Mouse (Mus musculus) myocyte (in vitro differentiated cells): ENCODE results near the gene Tnk1. TPM values are rescaled to one million over a fixed set of nuclear protein-coding genes. Genes with fewer than 3 reads are reported as not detected.
A peak's percentile ranks its signal among the peaks of the same experiment; 100 is the strongest.

Experiments
- H3K27me3 ChIP-seq: one replicate; pipeline ENCODE4 v1.6.1; 2011; ENCODE audit not compliant: control insufficient read depth, insufficient read depth, insufficient read length
- H3K36me3 ChIP-seq: one replicate; pipeline ENCODE4 v1.6.1; 2011; ENCODE audit not compliant: control insufficient read depth, insufficient read depth
- H3K4me2 ChIP-seq: one replicate; pipeline ENCODE4 v1.6.1; 2011; ENCODE audit warnings: low read depth, control low read depth
- H3K4me3 ChIP-seq: one replicate; pipeline ENCODE4 v1.5.1; 2011; ENCODE audit warnings: mild to moderate bottlenecking, control low read depth, moderate library complexity
- H3K79me2 ChIP-seq: one replicate; pipeline ENCODE4 v1.6.1; 2011; ENCODE audit not compliant: control insufficient read depth, insufficient read depth
- H3ac ChIP-seq: one replicate; pipeline ENCODE4 v1.6.1; 2011; ENCODE audit not compliant: control insufficient read depth, insufficient read length
- CEBPB ChIP-seq: IDR thresholded peaks from 2 replicates; pipeline ENCODE4 v1.6.1; 2011; ENCODE audit warnings: mild to moderate bottlenecking, moderate library complexity; ENCODE audit not compliant: poor library complexity, insufficient read depth, severe bottlenecking
- E2F4 ChIP-seq: IDR thresholded peaks from one replicate; pipeline ENCODE4 v1.6.1; 2011; ENCODE audit warnings: mild to moderate bottlenecking, control low read depth, moderate library complexity; ENCODE audit not compliant: insufficient read depth
- MAX ChIP-seq: IDR thresholded peaks from one replicate; pipeline ENCODE4 v1.6.1; 2011; ENCODE audit warnings: low read depth, mild to moderate bottlenecking, control low read depth
- MYOD1 ChIP-seq, 3 experiments: IDR thresholded peaks; one replicate each; pipeline ENCODE4 v1.6.1; 2011; ENCODE audit warnings: control low read depth in 2 of 3, low read depth in 2 of 3, mild to moderate bottlenecking in 2 of 3, moderate library complexity in 1 of 3; ENCODE audit not compliant: insufficient read length in 2 of 3, control insufficient read depth in 1 of 3
- MYOG ChIP-seq, 3 experiments: IDR thresholded peaks; one replicate each; pipeline ENCODE4 v1.6.1; 2011; ENCODE audit warnings: control low read depth in 2 of 3, low read depth in 2 of 3, mild to moderate bottlenecking in 2 of 3; ENCODE audit not compliant: insufficient read length in 2 of 3, control insufficient read depth in 1 of 3, insufficient read depth in 1 of 3
- POLR2A ChIP-seq: IDR thresholded peaks from one replicate; pipeline ENCODE4 v1.6.1; 2011; ENCODE audit warnings: low read depth, mild to moderate bottlenecking, control low read depth, moderate library complexity; ENCODE audit not compliant: insufficient read length
- POLR2AphosphoS2 ChIP-seq: IDR thresholded peaks from one replicate; pipeline ENCODE4 v1.6.1; 2011; ENCODE audit warnings: low read depth, control low read depth; ENCODE audit not compliant: insufficient read length
- REST ChIP-seq: IDR thresholded peaks from one replicate; pipeline ENCODE4 v1.6.1; 2011; ENCODE audit warnings: mild to moderate bottlenecking, control low read depth, moderate library complexity; ENCODE audit not compliant: insufficient read depth, insufficient read length
- SRF ChIP-seq: IDR thresholded peaks from one replicate; pipeline ENCODE4 v1.6.1; 2011; ENCODE audit warnings: low read depth; ENCODE audit not compliant: control insufficient read depth, insufficient read length
- TCF12 ChIP-seq: IDR thresholded peaks from one replicate; pipeline ENCODE4 v1.6.1; 2011; ENCODE audit warnings: mild to moderate bottlenecking, control low read depth; ENCODE audit not compliant: poor library complexity, insufficient read depth, severe bottlenecking
- TCF3 ChIP-seq: IDR thresholded peaks from one replicate; pipeline ENCODE4 v1.6.1; 2011; ENCODE audit warnings: low read depth, control low read depth; ENCODE audit not compliant: insufficient read length
- USF1 ChIP-seq: IDR thresholded peaks from one replicate; pipeline ENCODE4 v1.6.1; 2011; ENCODE audit warnings: low read depth, mild to moderate bottlenecking, control low read depth, moderate library complexity
- polyA plus RNA-seq: library from polyadenylated mRNA; unstranded; fragments of >200 nt; fragmentation: generic; extraction: Trizol; gene quantifications from one replicate; pipeline ENCODE4 v1.2.1, GENCODE M21; 2012; ENCODE audit warnings: missing spikeins

Gene Tnk1
- polyA plus RNA-seq, 1 experiment = not detected

DNA sequence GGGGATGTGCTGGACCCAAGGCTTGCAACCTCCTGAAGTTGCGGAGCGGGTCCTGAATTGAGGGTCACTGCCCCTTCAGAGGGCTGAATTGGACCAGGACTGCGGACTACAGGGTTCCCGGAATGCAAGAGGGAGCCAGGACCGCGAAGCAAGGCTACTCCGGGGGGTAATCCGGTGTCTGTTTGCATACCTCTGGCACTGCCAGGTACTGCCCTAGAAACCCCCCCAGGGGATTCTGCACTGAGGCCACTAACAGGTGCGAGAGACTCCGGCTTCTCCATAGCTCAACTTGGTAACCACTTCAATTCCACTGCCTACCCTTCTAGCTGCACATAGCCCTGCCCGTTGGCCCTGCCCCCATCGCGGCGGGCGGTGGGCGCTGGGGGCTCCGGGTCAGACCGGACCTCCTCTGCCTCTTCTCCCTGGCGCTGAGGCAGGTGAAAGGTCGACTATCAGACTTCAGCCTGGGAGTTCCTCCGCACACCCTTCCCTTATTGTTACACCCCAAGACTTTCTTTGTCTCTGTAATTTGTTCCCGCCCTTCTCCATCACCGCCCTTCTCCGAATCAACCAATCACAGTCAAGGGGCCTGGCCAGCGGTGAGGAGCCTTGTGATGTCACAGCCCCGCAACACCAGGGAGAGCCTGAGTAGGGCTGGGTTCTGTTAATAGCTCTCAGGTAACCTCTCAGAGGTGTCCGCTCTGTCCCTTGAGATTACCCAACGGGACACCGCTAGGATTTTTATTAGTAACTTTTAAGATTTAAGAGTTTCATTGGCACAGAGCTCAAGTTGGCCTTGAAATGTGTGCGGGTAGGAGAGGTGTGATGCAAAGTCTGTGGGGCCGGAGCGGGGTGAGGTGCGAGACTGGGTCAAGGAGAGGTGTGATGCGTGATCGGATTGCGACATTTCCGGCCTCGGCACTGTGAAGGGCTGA is 42.2 kb upstream of the Tnk1 start, which contains the start of the genes 2810408A11Rik and Neurl4:
TSS of gene 2810408A11Rik (minus strand) at position 517 of the 935 bp plus-strand sequence.
TSS of gene Neurl4 (plus strand) at position 602 of the 935 bp plus-strand sequence.
- TF ChIP-seq MAX (no peak), POLR2AphosphoS2 (peak; percentile 93), E2F4 (peak; percentile 58), CEBPB (peak; percentile 66; the same call in 1 of the 2 replicates), REST (no peak), TCF12 (no peak), MYOG (IDR thresholded peaks at IDR 0.05; ENCODE audit: control insufficient read depth in 1 of 3, insufficient read depth in 1 of 3, insufficient read length in 2 of 3, low read depth in 2 of 3) (no peak), MYOD1 (IDR thresholded peaks at IDR 0.05; ENCODE audit: control insufficient read depth in 1 of 3, insufficient read length in 2 of 3, low read depth in 2 of 3) (no peak), TCF3 (no peak), POLR2A (peak; percentile 69), SRF (no peak), USF1 (no peak)
- peak within 1 kb of the TSS; percentile 89 for H3K4me2 ChIP-seq
- peak within 1 kb of the TSS; percentile 51 for H3ac ChIP-seq
- H3K36me3 ChIP-seq = peaks cover 11% of the 10 kb centered on the region
- H3K79me2 ChIP-seq = no peaks in the 10 kb centered on the region
- H3K27me3 ChIP-seq = no peaks in the 10 kb centered on the region
- H3K4me3 ChIP-seq = peak within 1 kb of the TSS; percentile 85

DNA sequence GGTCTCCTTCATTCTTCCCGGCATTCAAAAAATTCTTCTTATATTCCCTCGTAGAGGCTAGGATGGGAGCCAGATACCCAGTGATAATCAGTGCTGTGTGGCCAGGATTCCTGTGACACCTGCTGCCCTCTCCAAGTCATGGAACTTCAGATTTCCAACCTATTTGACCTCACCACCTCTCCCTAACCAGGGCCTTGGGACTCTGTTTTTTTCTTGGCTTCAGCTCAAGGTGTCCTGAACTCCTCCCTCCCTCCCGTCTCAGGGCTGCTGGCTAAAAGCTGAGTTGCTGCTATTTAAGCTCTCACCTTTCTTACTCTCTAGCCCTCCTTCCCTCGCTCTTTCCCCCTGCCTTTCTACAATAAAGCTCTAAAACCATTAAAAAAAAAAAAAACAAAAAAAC is 41.3 kb upstream of the Tnk1 start:
- Histone ChIP-seq H3K4me3 (peak overlapping the region; percentile 85), H3K79me2 (no peaks in the 10 kb centered on the region), H3K36me3 (peaks cover 5% of the 10 kb centered on the region), H3ac (peak overlapping the region; percentile 51), H3K4me2 (peak overlapping the region; percentile 89), H3K27me3 (no peaks in the 10 kb centered on the region)
- TF ChIP-seq SRF (no peak), POLR2A (no peak), USF1 (no peak), MYOG (IDR thresholded peaks at IDR 0.05; ENCODE audit: control insufficient read depth in 1 of 3, insufficient read depth in 1 of 3, insufficient read length in 2 of 3, low read depth in 2 of 3) (no peak), TCF3 (no peak), MYOD1 (IDR thresholded peaks at IDR 0.05; ENCODE audit: control insufficient read depth in 1 of 3, insufficient read length in 2 of 3, low read depth in 2 of 3) (no peak), REST (no peak), CEBPB (no peak), POLR2AphosphoS2 (no peak)

DNA sequence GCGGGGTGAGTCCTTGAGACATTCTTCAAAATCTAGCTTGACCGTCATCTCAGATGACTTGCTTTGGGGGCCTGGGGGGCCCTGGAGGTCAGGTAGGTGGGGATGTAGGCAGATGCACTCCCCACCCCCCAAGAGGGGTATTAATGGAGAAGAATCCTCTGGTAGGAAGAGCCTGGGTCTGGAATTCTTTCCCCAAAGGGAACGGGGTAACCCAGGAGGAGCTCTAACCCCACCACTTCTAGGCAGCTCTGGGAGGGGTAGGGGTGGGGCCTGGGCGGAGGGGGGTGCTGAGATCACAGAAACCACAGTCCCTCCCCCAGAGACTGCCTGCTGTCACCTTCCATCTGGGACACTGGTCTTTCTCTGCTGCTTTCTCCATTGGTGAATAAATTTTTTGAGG is 36.8 kb upstream of the Tnk1 start, which contains the start of gene Acap1:
TSS of gene Acap1 (minus strand) at position 249 of the 400 bp plus-strand sequence.
- Histone ChIP-seq H3ac (no peak within 1 kb of the TSS), H3K4me2 (no peak within 1 kb of the TSS), H3K4me3 (no peak within 1 kb of the TSS), H3K27me3 (no peaks in the 10 kb centered on the region), H3K79me2 (no peaks in the 10 kb centered on the region), H3K36me3 (no peaks in the 10 kb centered on the region)
- TF ChIP-seq MYOD1 (IDR thresholded peaks at IDR 0.05; ENCODE audit: control insufficient read depth in 1 of 3, insufficient read length in 2 of 3, low read depth in 2 of 3) (no peak), MAX (no peak), POLR2AphosphoS2 (no peak)

DNA sequence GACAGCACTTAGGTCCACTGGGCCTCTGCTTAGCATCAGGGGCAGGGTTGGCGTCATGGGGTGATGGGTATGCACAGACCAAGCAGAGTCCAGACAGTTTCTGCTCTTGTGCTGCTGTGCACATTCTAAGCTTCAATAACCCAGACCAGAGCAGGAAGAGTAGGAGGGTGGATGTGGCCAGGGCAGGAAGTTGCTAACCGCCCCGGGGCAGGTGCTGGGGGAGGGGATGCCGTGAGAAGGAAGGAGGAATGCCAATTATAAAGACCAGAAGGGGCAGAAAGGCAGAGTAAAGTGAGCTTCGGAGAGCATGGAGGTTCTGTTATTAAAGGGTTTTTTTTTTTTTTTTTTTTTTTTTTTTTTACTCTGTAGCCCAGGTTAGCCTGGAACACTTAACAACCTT is 36.1 kb upstream of the Tnk1 start:
- TF ChIP-seq MAX (no peak), POLR2A (no peak), TCF3 (no peak), SRF (no peak), REST (no peak), E2F4 (no peak), TCF12 (no peak), POLR2AphosphoS2 (no peak), CEBPB (no peak), MYOD1 (IDR thresholded peaks at IDR 0.05; ENCODE audit: control insufficient read depth in 1 of 3, insufficient read length in 2 of 3, low read depth in 2 of 3) (no peak), MYOG (IDR thresholded peaks at IDR 0.05; ENCODE audit: control insufficient read depth in 1 of 3, insufficient read depth in 1 of 3, insufficient read length in 2 of 3, low read depth in 2 of 3) (no peak), USF1 (no peak)
- H3K36me3 ChIP-seq = no peaks in the 10 kb centered on the region
- no peak overlapping the region for H3K4me2 ChIP-seq
- H3K79me2 ChIP-seq = no peaks in the 10 kb centered on the region
- H3K4me3 ChIP-seq = no peak overlapping the region
- no peaks in the 10 kb centered on the region for H3K27me3 ChIP-seq
- H3ac ChIP-seq = no peak overlapping the region

DNA sequence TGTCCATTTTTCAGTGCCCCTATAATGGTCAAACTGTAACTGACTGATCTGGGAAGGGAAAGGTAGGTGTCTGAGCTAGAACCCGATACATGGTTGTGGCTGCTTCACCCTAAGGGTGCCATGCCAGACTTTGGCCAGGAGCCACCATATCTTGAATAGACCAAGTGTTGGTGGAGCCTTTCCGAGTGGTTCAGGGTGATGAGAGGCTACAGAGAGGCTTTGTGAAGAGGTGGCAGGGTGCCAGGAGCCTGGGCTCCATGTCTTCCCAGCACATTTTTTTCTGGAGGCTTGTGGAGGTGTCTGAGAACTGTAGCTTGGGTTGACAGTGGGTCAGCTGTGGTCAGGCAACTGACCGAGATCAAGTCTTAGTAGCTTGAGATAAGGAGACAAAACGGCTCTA is 33.0 kb upstream of the Tnk1 start:
- no peak overlapping the region for H3K4me3 ChIP-seq
- TF ChIP-seq CEBPB (no peak), TCF3 (no peak), E2F4 (no peak), REST (no peak), MAX (no peak), USF1 (no peak), TCF12 (no peak), POLR2A (no peak), MYOD1 (IDR thresholded peaks at IDR 0.05; ENCODE audit: control insufficient read depth in 1 of 3, insufficient read length in 2 of 3, low read depth in 2 of 3) (no peak), MYOG (IDR thresholded peaks at IDR 0.05; ENCODE audit: control insufficient read depth in 1 of 3, insufficient read depth in 1 of 3, insufficient read length in 2 of 3, low read depth in 2 of 3) (no peak), SRF (no peak), POLR2AphosphoS2 (no peak)
- no peak overlapping the region for H3ac ChIP-seq
- no peaks in the 10 kb centered on the region for H3K79me2 ChIP-seq
- no peaks in the 10 kb centered on the region for H3K27me3 ChIP-seq
- no peaks in the 10 kb centered on the region for H3K36me3 ChIP-seq
- no peak overlapping the region for H3K4me2 ChIP-seq
